Mouse (Mus musculus): ENCODE data around the gene Ggn. TPM values are rescaled to one million over a fixed set of nuclear protein-coding genes. Genes with fewer than 3 reads are reported as not detected.
"Not testable (repeated sequence)": the region's sequence is repeated elsewhere in the genome, so short reads cannot be mapped to it uniquely, and the experiment has no call there.

Ggn gene
- polyA plus RNA-seq, 1 experiment: 2.3 TPM

DNA sequence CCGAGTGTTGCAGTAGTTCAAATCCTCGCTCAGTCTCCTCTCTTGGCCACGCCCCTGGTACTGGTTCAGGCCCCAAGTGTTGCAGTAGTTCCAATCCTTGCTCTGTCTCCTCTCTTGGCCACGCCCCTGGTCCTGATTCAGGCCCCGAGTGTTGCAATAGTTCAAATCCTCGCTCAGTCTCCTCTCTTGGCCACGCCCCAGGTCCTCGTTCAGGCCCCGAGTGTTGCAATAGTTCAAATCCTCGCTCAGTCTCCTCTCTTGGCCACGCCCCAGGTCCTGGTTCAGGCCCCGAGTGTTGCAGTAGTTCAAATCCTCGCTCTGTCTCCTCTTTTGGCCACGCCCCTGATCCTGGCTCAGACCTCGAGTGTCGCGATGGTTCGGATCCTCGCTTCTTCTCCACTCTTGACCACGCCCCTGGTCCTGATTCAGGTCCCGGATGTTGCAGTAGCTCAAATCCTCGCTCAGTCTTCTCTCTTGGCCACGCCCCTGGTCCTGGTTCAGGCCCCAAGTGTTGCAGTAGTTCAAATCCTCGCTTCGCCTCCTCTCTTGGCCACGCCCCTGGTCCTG is 42.3 kb downstream of the Ggn start:
- TF ChIP-seq CTCF (IDR thresholded peaks at IDR 0.05; ENCODE audit: low read depth, low read length): no peak
- TF ChIP-seq POLR2A (IDR thresholded peaks at IDR 0.05; ENCODE audit: borderline replicate concordance, low read depth, low read length): no peak
- peak overlapping the region; percentile 48 for H3K4me3 ChIP-seq (ENCODE audit: insufficient read depth, low read length)

DNA sequence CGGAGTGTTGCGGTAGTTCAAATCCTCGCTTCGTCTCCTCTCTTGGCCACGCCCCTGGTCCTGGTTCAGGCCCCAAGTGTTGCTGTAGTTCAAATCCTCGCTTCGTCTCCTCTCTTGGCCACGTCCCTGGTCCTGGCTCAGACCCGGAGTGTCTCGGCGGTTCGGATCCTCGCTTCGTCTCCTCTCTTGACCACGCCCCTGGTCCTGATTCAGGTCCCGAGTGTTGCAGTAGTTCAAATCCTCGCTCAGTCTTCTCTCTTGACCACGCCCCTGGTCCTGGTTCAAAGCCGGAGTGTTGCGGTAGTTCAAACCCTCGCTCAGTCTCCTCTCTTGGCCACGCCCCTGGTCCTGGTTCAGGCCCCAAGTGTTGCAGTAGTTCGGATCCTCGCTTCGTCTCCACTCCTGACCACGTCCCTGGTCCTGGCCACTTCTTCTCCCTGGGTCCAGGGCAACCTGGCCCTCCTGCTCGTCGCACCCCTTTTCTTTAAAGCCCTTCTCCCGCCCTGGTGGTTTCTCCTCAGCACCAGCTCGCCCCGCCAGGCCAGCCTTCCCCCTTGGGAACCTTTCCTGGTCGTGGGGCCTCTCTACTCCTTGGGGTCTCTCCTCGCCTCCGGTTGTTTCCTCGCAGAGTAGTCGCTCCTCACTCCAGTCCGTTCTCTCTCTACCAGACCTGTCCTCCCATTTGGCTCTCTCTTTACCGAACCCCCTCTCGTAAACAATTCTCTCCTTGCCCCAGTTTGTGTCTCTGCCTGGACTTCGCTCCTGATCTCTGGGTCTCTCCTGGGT is 43.0 kb downstream of the Ggn start:
- H3K4me3 ChIP-seq (ENCODE audit: insufficient read depth, low read length); H3K4me1 ChIP-seq (ENCODE audit: control insufficient read depth, insufficient read depth, low read length); H3K27ac ChIP-seq (ENCODE audit: insufficient read depth, low read depth, low read length): not testable (repeated sequence)

More for the DNA sequence above, 42.3 kb downstream of the Ggn start:
- peaks cover 6% of the 10 kb centered on the region; the same call in 1 of the 2 replicates for H3K4me1 ChIP-seq (ENCODE audit: control insufficient read depth, insufficient read depth, low read length)
- H3K27ac ChIP-seq (ENCODE audit: insufficient read depth, low read depth, low read length): peak overlapping the region; percentile 73

DNA sequence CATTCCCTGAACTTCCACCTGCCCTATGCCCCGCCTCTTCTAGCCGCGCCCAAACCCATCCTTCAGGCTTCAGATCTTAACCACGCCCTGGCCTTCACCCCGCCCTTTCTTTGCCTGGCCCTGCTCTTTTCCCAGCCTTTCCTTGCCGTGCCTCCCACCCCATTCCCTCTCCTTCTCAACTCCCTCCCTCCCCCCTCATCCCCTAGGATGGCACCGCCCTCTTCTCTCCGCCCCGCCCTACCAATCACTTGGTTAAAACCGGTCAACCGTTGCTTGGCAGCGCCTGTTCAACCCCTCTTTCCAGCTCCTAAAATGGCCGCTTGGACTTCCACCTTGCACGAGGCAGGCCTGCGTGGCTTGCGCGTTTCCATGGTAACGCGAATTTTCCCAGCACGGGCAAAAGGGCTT is 43.7 kb downstream of the Ggn start, which contains the start of gene Catsperg1:
Gene Catsperg1, minus strand, starts transcription at position 361 of the 408 bp plus-strand sequence.
- Histone ChIP-seq H3K27ac (ENCODE audit: insufficient read depth, low read depth, low read length) (no peak within 1 kb of the TSS), H3K4me3 (ENCODE audit: insufficient read depth, low read length) (no peak within 1 kb of the TSS), H3K4me1 (ENCODE audit: control insufficient read depth, insufficient read depth, low read length) (peaks cover 6% of the 10 kb centered on the region; the same call in 1 of the 2 replicates)
- no peak for TF ChIP-seq POLR2A (IDR thresholded peaks at IDR 0.05; ENCODE audit: borderline replicate concordance, low read depth, low read length)
- TF ChIP-seq CTCF (IDR thresholded peaks at IDR 0.05; ENCODE audit: low read depth, low read length): no peak

DNA sequence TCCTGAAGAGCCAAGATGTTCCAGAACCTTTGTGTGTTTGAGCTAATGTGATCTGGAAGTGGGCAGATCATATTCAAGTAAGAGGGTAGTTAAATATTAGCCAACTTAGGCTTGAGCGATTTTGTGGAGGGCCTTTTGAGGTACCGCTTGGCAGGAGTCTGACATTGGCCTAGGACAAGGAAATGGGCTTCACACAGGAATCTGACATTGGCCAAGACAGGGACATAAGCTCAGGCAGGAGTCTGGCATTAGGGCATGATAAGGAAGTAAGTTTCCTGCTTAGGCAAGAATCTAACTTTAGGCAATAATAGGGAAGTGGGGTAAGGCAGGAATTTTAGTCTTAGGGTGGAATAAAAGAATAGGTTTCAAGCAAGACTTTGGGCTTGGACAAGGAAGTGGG is 44.2 kb downstream of the Ggn start:
- H3K27ac ChIP-seq (ENCODE audit: insufficient read depth, low read depth, low read length): no peak overlapping the region
- TF ChIP-seq CTCF (IDR thresholded peaks at IDR 0.05; ENCODE audit: low read depth, low read length): no peak
- TF ChIP-seq POLR2A (IDR thresholded peaks at IDR 0.05; ENCODE audit: borderline replicate concordance, low read depth, low read length): no peak
- peaks cover 6% of the 10 kb centered on the region; the same call in 1 of the 2 replicates for H3K4me1 ChIP-seq (ENCODE audit: control insufficient read depth, insufficient read depth, low read length)
- no peak overlapping the region for H3K4me3 ChIP-seq (ENCODE audit: insufficient read depth, low read length)

DNA sequence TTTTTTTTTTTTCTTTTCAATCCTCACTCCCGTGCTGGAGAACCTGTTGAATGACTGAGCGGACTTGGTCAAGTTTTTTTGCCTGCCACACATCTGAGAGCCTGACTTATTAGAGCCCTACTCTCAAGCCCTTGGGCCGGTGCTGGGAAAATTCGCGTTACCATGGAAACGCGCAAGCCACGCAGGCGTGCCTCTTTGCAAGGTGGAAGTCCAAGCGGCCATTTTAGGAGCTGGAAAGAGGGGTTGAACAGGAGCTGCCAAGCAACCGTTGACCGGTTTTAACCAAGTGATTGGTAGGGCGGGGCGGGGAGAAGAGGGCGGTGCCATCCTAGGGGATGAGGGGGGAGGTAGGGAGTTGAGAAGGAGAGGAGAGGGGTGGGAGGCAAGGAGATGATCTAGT is 44.8 kb downstream of the Ggn start:
- no peak overlapping the region for H3K27ac ChIP-seq (ENCODE audit: insufficient read depth, low read depth, low read length)
- no peak overlapping the region for H3K4me3 ChIP-seq (ENCODE audit: insufficient read depth, low read length)
- TF ChIP-seq POLR2A (IDR thresholded peaks at IDR 0.05; ENCODE audit: borderline replicate concordance, low read depth, low read length) (no peak), CTCF (IDR thresholded peaks at IDR 0.05; ENCODE audit: low read depth, low read length) (no peak)
- H3K4me1 ChIP-seq (ENCODE audit: control insufficient read depth, insufficient read depth, low read length): peaks cover 4% of the 10 kb centered on the region; the same call in 1 of the 2 replicates

Other genes starting within 250 kb of the Ggn start
- gene Actn4, start 207.9 kb upstream of the Ggn start, polyA plus RNA-seq (2012; ENCODE audit: insufficient read depth, insufficient read length, missing spikeins): 92.7 and 105 TPM in 2 replicates
- gene Eif3k, start 188.3 kb upstream of the Ggn start, polyA plus RNA-seq (2012; ENCODE audit: insufficient read depth, insufficient read length, missing spikeins): 228 TPM in 2 replicates
- 9.6 and 12.0 TPM in 2 replicates for gene Map4k1, start 188.2 kb upstream of the Ggn start, polyA plus RNA-seq (2012; ENCODE audit: insufficient read depth, insufficient read length, missing spikeins)
- gene Ryr1, start 45.0 kb upstream of the Ggn start, polyA plus RNA-seq (2012; ENCODE audit: insufficient read depth, insufficient read length, missing spikeins): 0.08 TPM in 1 of 2 replicates, not detected in the other
- gene Rasgrp4, start 35.4 kb upstream of the Ggn start, polyA plus RNA-seq (2012; ENCODE audit: insufficient read depth, insufficient read length, missing spikeins): 91.6 and 97.2 TPM in 2 replicates
- gene Fam98c, start 14.0 kb upstream of the Ggn start, polyA plus RNA-seq (2012; ENCODE audit: insufficient read depth, insufficient read length, missing spikeins): 30.1 and 32.3 TPM in 2 replicates
- gene Spred3, start 201 bp downstream of the Ggn start, polyA plus RNA-seq (2012; ENCODE audit: insufficient read depth, insufficient read length, missing spikeins): 11.1 and 12.7 TPM in 2 replicates
- 207 and 217 TPM in 2 replicates for gene Psmd8, start 10.5 kb downstream of the Ggn start, polyA plus RNA-seq (2012; ENCODE audit: insufficient read depth, insufficient read length, missing spikeins)
- 4.0 and 4.5 TPM in 2 replicates for gene Catsperg1, start 43.8 kb downstream of the Ggn start, polyA plus RNA-seq (2012; ENCODE audit: insufficient read depth, insufficient read length, missing spikeins)
- gene Kcnk6, start 62.3 kb downstream of the Ggn start, polyA plus RNA-seq (2012; ENCODE audit: insufficient read depth, insufficient read length, missing spikeins): 32.3 and 39.1 TPM in 2 replicates
- 29.7 and 33.8 TPM in 2 replicates for gene Yif1b, start 68.1 kb downstream of the Ggn start, polyA plus RNA-seq (2012; ENCODE audit: insufficient read depth, insufficient read length, missing spikeins)
- 1.9 TPM in 1 of 2 replicates, not detected in the other for gene 2200002D01Rik, start 78.3 kb downstream of the Ggn start, polyA plus RNA-seq (2012; ENCODE audit: insufficient read depth, insufficient read length, missing spikeins)
- gene Spint2, start 111.7 kb downstream of the Ggn start, polyA plus RNA-seq (2012; ENCODE audit: insufficient read depth, insufficient read length, missing spikeins): 0.91 TPM in 1 of 2 replicates, not detected in the other
- gene Ppp1r14a, start 119.1 kb downstream of the Ggn start, polyA plus RNA-seq (2012; ENCODE audit: insufficient read depth, insufficient read length, missing spikeins): not detected in 2 replicates
- 0.60 TPM in 1 of 2 replicates, not detected in the other for gene Dpf1, start 133.7 kb downstream of the Ggn start, polyA plus RNA-seq (2012; ENCODE audit: insufficient read depth, insufficient read length, missing spikeins)